Mouse (Mus musculus) midbrain, embryonic 15.5 days (tissue): ENCODE measurements around the gene Apbb1ip. TPM values are rescaled to one million over a fixed set of nuclear protein-coding genes. Genes with fewer than 3 reads are reported as not detected.

ENCODE experiments used
- ATAC-seq: fragments of 200-750 bp; cut with Nextera tagmentation; replicated peaks from 2 replicates; pipeline ENCODE4 v1.8.0; 2017; ENCODE audit warnings: moderate TSS enrichment
- H3K27ac ChIP-seq: fragments of 300-500 bp; sonication (generic); 2 replicates; pipeline ENCODE4 v1.5.1; 2015; ENCODE audit warnings: mild to moderate bottlenecking, inconsistent platforms
- H3K27me3 ChIP-seq: fragments of 300-500 bp; sonication (generic); replicated peaks from 2 replicates; pipeline ENCODE4 v1.6.1; 2015; ENCODE audit warnings: inconsistent platforms
- H3K36me3 ChIP-seq: fragments of 300-500 bp; sonication (generic); replicated peaks from 2 replicates; pipeline ENCODE4 v1.6.1; 2015; ENCODE audit warnings: inconsistent platforms
- H3K4me1 ChIP-seq: fragments of 300-500 bp; sonication (generic); 2 replicates; pipeline ENCODE4 v1.6.1; 2015; ENCODE audit warnings: inconsistent platforms
- H3K4me2 ChIP-seq: fragments of 300-500 bp; sonication (generic); 2 replicates; pipeline ENCODE4 v1.6.1; 2015; ENCODE audit warnings: inconsistent platforms, mild to moderate bottlenecking, moderate library complexity
- H3K4me3 ChIP-seq: fragments of 300-500 bp; sonication (generic); 2 replicates; pipeline ENCODE4 v1.5.1; 2015; ENCODE audit warnings: mild to moderate bottlenecking, inconsistent platforms
- H3K9ac ChIP-seq: fragments of 300-500 bp; sonication (generic); 2 replicates; pipeline ENCODE4 v1.6.1; 2015; ENCODE audit warnings: mild to moderate bottlenecking, inconsistent platforms
- H3K9me3 ChIP-seq: fragments of 300-500 bp; sonication (generic); 2 replicates; pipeline ENCODE4 v1.6.1; 2016; ENCODE audit warnings: inconsistent platforms
- WGBS: fragments of 180-500 bp; shearing (Covaris S2); methylation state at CpG from one replicate; pipeline ENCODE4 v1.1.7; 2015; ENCODE audit warnings: mixed read lengths; 5-methylcytosine and 5-hydroxymethylcytosine counted together
- polyA plus RNA-seq: library from polyadenylated mRNA; unstranded; fragments of >200 nt; fragmentation: Nextera tagmentation; extraction: Ambion mirVana; gene quantifications from 2 replicates; pipeline ENCODE4 v1.2.1, GENCODE M21; 2015

Apbb1ip gene
- polyA plus RNA-seq, 1 experiment from 2014 or later = 0.71 TPM

- no peaks in the 10 kb centered on the region for H3K36me3 ChIP-seq
- H3K27ac ChIP-seq = no peak overlapping the region
- H3K4me1 ChIP-seq = no peaks in the 10 kb centered on the region
- H3K9me3 ChIP-seq = no peaks in the 10 kb centered on the region
- H3K4me3 ChIP-seq = no peak overlapping the region
- H3K4me2 ChIP-seq = no peak overlapping the region
- H3K27me3 ChIP-seq = no peaks in the 10 kb centered on the region
- ATAC-seq = no peak
- WGBS = 79% methylated on average over 4 of the region's 4 CpGs
- no peak overlapping the region for H3K9ac ChIP-seq
These were observed 19.6 kb upstream of the Apbb1ip start for GRCm38 (mm10) chr2:22754222-22754824.

- Histone ChIP-seq H3K27me3 (no peaks in the 10 kb centered on the region), H3K9ac (no peak overlapping the region), H3K9me3 (no peaks in the 10 kb centered on the region), H3K4me3 (no peak overlapping the region), H3K27ac (no peak overlapping the region), H3K4me1 (no peaks in the 10 kb centered on the region), H3K36me3 (no peaks in the 10 kb centered on the region), H3K4me2 (no peak overlapping the region)
- WGBS = 88% methylated on average over 6 of the region's 6 CpGs
- ATAC-seq = no peak; the same call in 1 of the 2 replicates
These were observed 18.3 kb upstream of the Apbb1ip start for GRCm38 (mm10) chr2:22755561-22755960.

GRCm38 (mm10) chr2:22758310-22758972, 15.5 kb upstream of the Apbb1ip start:
- H3K4me1 ChIP-seq = no peaks in the 10 kb centered on the region
- WGBS = 41% methylated on average over 6 of the region's 6 CpGs
- peak; percentile 62; the same call in 1 of the 2 replicates for ATAC-seq

GRCm38 (mm10) chr2:22760452-22760851, 13.4 kb upstream of the Apbb1ip start:
- H3K27me3 ChIP-seq = no peaks in the 10 kb centered on the region
- H3K4me2 ChIP-seq = no peak overlapping the region
- no peak overlapping the region for H3K9ac ChIP-seq
- WGBS = 58% methylated on average over 2 of the region's 2 CpGs
- no peaks in the 10 kb centered on the region for H3K4me1 ChIP-seq
- no peak overlapping the region for H3K4me3 ChIP-seq
- no peak overlapping the region for H3K27ac ChIP-seq
- ATAC-seq = no peak
- H3K9me3 ChIP-seq = no peaks in the 10 kb centered on the region
- no peaks in the 10 kb centered on the region for H3K36me3 ChIP-seq

More at GRCm38 (mm10) chr2:22758310-22758972, 15.5 kb upstream of the Apbb1ip start:
- H3K4me3 ChIP-seq = no peak overlapping the region
- no peaks in the 10 kb centered on the region for H3K9me3 ChIP-seq
- no peaks in the 10 kb centered on the region for H3K27me3 ChIP-seq
- H3K9ac ChIP-seq = no peak overlapping the region
- no peaks in the 10 kb centered on the region for H3K36me3 ChIP-seq
- no peak overlapping the region for H3K4me2 ChIP-seq
- no peak overlapping the region for H3K27ac ChIP-seq

GRCm38 (mm10) chr2:22761103-22761521, 12.8 kb upstream of the Apbb1ip start:
- H3K36me3 ChIP-seq = no peaks in the 10 kb centered on the region
- ATAC-seq = no peak
- H3K9me3 ChIP-seq = no peaks in the 10 kb centered on the region
- no peaks in the 10 kb centered on the region for H3K4me1 ChIP-seq
- 81% methylated on average over 7 of the region's 7 CpGs for WGBS
- no peaks in the 10 kb centered on the region for H3K27me3 ChIP-seq
- no peak overlapping the region for H3K4me3 ChIP-seq
- no peak overlapping the region for H3K27ac ChIP-seq
- no peak overlapping the region for H3K4me2 ChIP-seq
- no peak overlapping the region for H3K9ac ChIP-seq

GRCm38 (mm10) chr2:22764774-22765387, 9.0 kb upstream of the Apbb1ip start:
- Histone ChIP-seq H3K27me3 (no peaks in the 10 kb centered on the region), H3K4me1 (no peaks in the 10 kb centered on the region), H3K9ac (no peak overlapping the region), H3K27ac (no peak overlapping the region), H3K4me2 (no peak overlapping the region), H3K36me3 (no peaks in the 10 kb centered on the region), H3K9me3 (no peaks in the 10 kb centered on the region), H3K4me3 (no peak overlapping the region)
- WGBS = 57% methylated on average over 5 of the region's 5 CpGs
- peak; percentile 58; the same call in 1 of the 2 replicates for ATAC-seq

- H3K4me2 ChIP-seq = no peak overlapping the region
- peaks cover 7% of the 10 kb centered on the region; the same call in 1 of the 2 replicates for H3K27me3 ChIP-seq
- no peak for ATAC-seq
- H3K36me3 ChIP-seq = no peaks in the 10 kb centered on the region
- H3K27ac ChIP-seq = no peak overlapping the region
- no peak overlapping the region for H3K4me3 ChIP-seq
- no peaks in the 10 kb centered on the region for H3K9me3 ChIP-seq
- H3K4me1 ChIP-seq = peaks cover 9% of the 10 kb centered on the region
- H3K9ac ChIP-seq = no peak overlapping the region
These were observed 2.6 kb upstream of the Apbb1ip start for GRCm38 (mm10) chr2:22771311-22771710.

- H3K9me3 ChIP-seq = no peaks in the 10 kb centered on the region
- H3K27ac ChIP-seq = no peak overlapping the region
- peak; percentile 89 for ATAC-seq
- peak overlapping the region; percentile 48 for H3K4me3 ChIP-seq
- WGBS = 1% methylated on average over 28 of the region's 28 CpGs
- H3K36me3 ChIP-seq = no peaks in the 10 kb centered on the region
- H3K4me1 ChIP-seq = peaks cover 9% of the 10 kb centered on the region
- H3K4me2 ChIP-seq = peak overlapping the region; percentile 97
- H3K9ac ChIP-seq = peak overlapping the region; percentile 51
- H3K27me3 ChIP-seq = peaks cover 7% of the 10 kb centered on the region; the same call in 1 of the 2 replicates
These were observed 372 bp downstream of the Apbb1ip start for GRCm38 (mm10) chr2:22774181-22774751.

GRCm38 (mm10) chr2:22775213-22775612, 1.3 kb downstream of the Apbb1ip start:
- no peak overlapping the region for H3K27ac ChIP-seq
- WGBS = 51% methylated on average over 8 of the region's 8 CpGs
- H3K9ac ChIP-seq = no peak overlapping the region
- H3K9me3 ChIP-seq = no peaks in the 10 kb centered on the region
- H3K36me3 ChIP-seq = no peaks in the 10 kb centered on the region
- H3K4me1 ChIP-seq = peaks cover 9% of the 10 kb centered on the region
- H3K4me3 ChIP-seq = no peak overlapping the region
- H3K4me2 ChIP-seq = no peak overlapping the region
- H3K27me3 ChIP-seq = peaks cover 7% of the 10 kb centered on the region; the same call in 1 of the 2 replicates
- ATAC-seq = no peak

- 60% methylated on average over 3 of the region's 3 CpGs for WGBS
- Histone ChIP-seq H3K9me3 (no peaks in the 10 kb centered on the region), H3K4me2 (no peak overlapping the region), H3K4me3 (no peak overlapping the region), H3K27me3 (peaks cover 7% of the 10 kb centered on the region; the same call in 1 of the 2 replicates), H3K9ac (no peak overlapping the region), H3K36me3 (no peaks in the 10 kb centered on the region), H3K27ac (no peak overlapping the region), H3K4me1 (peaks cover 9% of the 10 kb centered on the region)
- ATAC-seq = no peak
These were observed 1.8 kb downstream of the Apbb1ip start for GRCm38 (mm10) chr2:22775681-22776080.

- H3K36me3 ChIP-seq = no peaks in the 10 kb centered on the region
- ATAC-seq = no peak
- H3K4me2 ChIP-seq = no peak overlapping the region
- WGBS = 74% methylated on average over 2 of the region's 2 CpGs
- H3K4me3 ChIP-seq = no peak overlapping the region
- H3K4me1 ChIP-seq = peaks cover 9% of the 10 kb centered on the region
- peaks cover 7% of the 10 kb centered on the region; the same call in 1 of the 2 replicates for H3K27me3 ChIP-seq
- H3K9ac ChIP-seq = no peak overlapping the region
- no peaks in the 10 kb centered on the region for H3K9me3 ChIP-seq
- H3K27ac ChIP-seq = no peak overlapping the region
These were observed 2.8 kb downstream of the Apbb1ip start for GRCm38 (mm10) chr2:22776568-22777230.

GRCm38 (mm10) chr2:22777757-22778156, 3.9 kb downstream of the Apbb1ip start:
- Histone ChIP-seq H3K9me3 (no peaks in the 10 kb centered on the region), H3K36me3 (no peaks in the 10 kb centered on the region), H3K9ac (no peak overlapping the region), H3K4me2 (no peak overlapping the region), H3K27me3 (peaks cover 7% of the 10 kb centered on the region; the same call in 1 of the 2 replicates), H3K4me1 (peaks cover 9% of the 10 kb centered on the region), H3K4me3 (no peak overlapping the region), H3K27ac (no peak overlapping the region)
- WGBS = 88% methylated on average over 3 of the region's 3 CpGs
- ATAC-seq = no peak
